Mouse (Mus musculus): Measurements from ENCODE around the gene Zfp524.
A peak's percentile ranks its signal among the peaks of the same experiment; 100 is the strongest.

- TF ChIP-seq CTCF (IDR thresholded peaks at IDR 0.05; ENCODE audit: borderline replicate concordance, control insufficient read depth, extremely low read depth, insufficient read depth, low read length, poor library complexity) (peak; percentile 42; the same call in 1 of the 2 replicates), POLR2A (IDR thresholded peaks at IDR 0.05; ENCODE audit: control insufficient read depth, extremely low read depth, insufficient read depth, low read length, poor library complexity) (peak; percentile 65; the same call in 1 of the 2 replicates)
Measured at GRCm38 (mm10) chr7:5038109-5038732, 24.0 kb downstream of the Zfp524 start, which contains the start of gene Zfp784.
